Mouse (Mus musculus): ENCODE measurements around the gene Gm3642.
"Not testable (repeated sequence)": the region's sequence is repeated elsewhere in the genome, so short reads cannot be mapped to it uniquely, and the experiment has no call there.

Gm3642 gene

GRCm38 (mm10) chr14:6840211-6840610 lies at the start of gene Gm3642:
Gene Gm3642, minus strand, starts transcription at chr14:6840311.
- DNase-seq (ENCODE audit: low read depth): not testable (repeated sequence)

- not testable (repeated sequence) for DNase-seq (ENCODE audit: low read depth)
Observed at GRCm38 (mm10) chr14:6889521-6890012, 49.5 kb upstream of the Gm3642 start, which contains the start of gene Gm3667. Gene Gm3667, minus strand, starts transcription at chr14:6889962.

GRCm38 (mm10) chr14:6888811-6889210 lies 48.7 kb upstream of the Gm3642 start:
- not testable (repeated sequence) for DNase-seq (ENCODE audit: low read depth)

GRCm38 (mm10) chr14:6823297-6823696 lies 16.8 kb downstream of the Gm3642 start:
- DNase-seq (ENCODE audit: low read depth): not testable (repeated sequence)
